Mouse (Mus musculus) heart, embryonic 15.5 days (tissue): ENCODE data around the gene Cabcoco1. TPM values are rescaled to one million over a fixed set of nuclear protein-coding genes. Genes with fewer than 3 reads are reported as not detected.

ENCODE experiments used
- ATAC-seq: fragments of 200-750 bp; cut with Nextera tagmentation; replicated peaks from 2 replicates; pipeline ENCODE4 v1.8.0; 2017; ENCODE audit warnings: low read depth, moderate TSS enrichment; ENCODE audit not compliant: insufficient number of reproducible peaks, insufficient read depth, low FRiP score
- H3K27ac ChIP-seq: fragments of 300-500 bp; sonication (generic); 2 replicates; pipeline ENCODE4 v1.5.1; 2015; ENCODE audit warnings: mild to moderate bottlenecking, inconsistent platforms
- H3K27me3 ChIP-seq: fragments of 300-500 bp; sonication (generic); 2 replicates; pipeline ENCODE4 v1.6.1; 2015; ENCODE audit warnings: inconsistent platforms
- H3K36me3 ChIP-seq: fragments of 300-500 bp; sonication (generic); 2 replicates; pipeline ENCODE4 v1.6.1; 2015; ENCODE audit warnings: mild to moderate bottlenecking, inconsistent platforms
- H3K4me1 ChIP-seq: fragments of 300-500 bp; sonication (generic); replicated peaks from 2 replicates; pipeline ENCODE4 v1.6.1; 2015; ENCODE audit warnings: inconsistent platforms
- H3K4me2 ChIP-seq: fragments of 300-500 bp; sonication (generic); 2 replicates; pipeline ENCODE4 v1.6.1; 2015; ENCODE audit warnings: inconsistent platforms, mild to moderate bottlenecking, moderate library complexity
- H3K4me3 ChIP-seq: fragments of 300-500 bp; sonication (generic); 2 replicates; pipeline ENCODE4 v1.5.1; 2015; ENCODE audit warnings: mild to moderate bottlenecking, inconsistent platforms
- H3K9ac ChIP-seq: fragments of 300-500 bp; sonication (generic); 2 replicates; pipeline ENCODE4 v1.6.1; 2015; ENCODE audit warnings: mild to moderate bottlenecking, inconsistent platforms
- H3K9me3 ChIP-seq: fragments of 300-500 bp; sonication (generic); replicated peaks from 2 replicates; pipeline ENCODE4 v1.6.1; 2016; ENCODE audit warnings: inconsistent platforms
- WGBS: fragments of 180-500 bp; shearing (Covaris S2); methylation state at CpG from one replicate; pipeline ENCODE4 v1.1.7; 2015; ENCODE audit warnings: mixed read lengths; 5-methylcytosine and 5-hydroxymethylcytosine counted together
- polyA plus RNA-seq: library from polyadenylated mRNA; unstranded; fragments of >200 nt; fragmentation: Nextera tagmentation; extraction: Ambion mirVana; gene quantifications from 2 replicates; pipeline ENCODE4 v1.2.1, GENCODE M21; 2015

Gene Cabcoco1
- polyA plus RNA-seq, 1 experiment from 2014 or later, result 40.6 TPM

GRCm38 (mm10) chr10:68504586-68505152 is 37.0 kb downstream of the Cabcoco1 start:
- Histone ChIP-seq H3K27me3 (no peaks in the 10 kb centered on the region), H3K9ac (no peak overlapping the region), H3K36me3 (no peaks in the 10 kb centered on the region), H3K9me3 (no peaks in the 10 kb centered on the region), H3K4me2 (no peak overlapping the region), H3K27ac (no peak overlapping the region), H3K4me1 (no peaks in the 10 kb centered on the region), H3K4me3 (no peak overlapping the region)
- WGBS, result 84% methylated on average over 9 of the region's 9 CpGs
- ATAC-seq, result no peak

- WGBS, result 82% methylated on average over 6 of the region's 6 CpGs
- Histone ChIP-seq H3K36me3 (no peaks in the 10 kb centered on the region), H3K9ac (no peak overlapping the region)
Measured at GRCm38 (mm10) chr10:68501067-68501466, 40.6 kb downstream of the Cabcoco1 start.

DNA sequence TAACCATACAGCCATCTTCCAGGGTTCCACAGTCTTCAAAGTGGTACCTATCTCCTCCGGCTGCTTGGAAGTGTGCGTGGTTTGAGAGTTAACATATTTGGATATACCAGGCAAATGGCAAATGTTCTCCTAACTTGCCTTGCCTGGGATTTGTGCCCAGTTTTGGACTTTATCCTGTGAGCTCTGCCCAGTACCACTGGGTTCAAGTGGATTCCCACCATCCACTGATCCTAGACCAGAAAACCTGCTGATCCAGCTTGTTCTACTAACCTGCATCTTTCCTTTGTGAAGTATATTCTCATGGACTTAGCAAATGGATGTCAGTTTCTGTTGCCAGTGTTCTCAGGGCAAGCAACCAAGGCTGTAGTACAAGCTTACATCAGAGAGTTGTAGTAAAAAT is 46.5 kb downstream of the Cabcoco1 start:
- H3K9ac ChIP-seq, result no peak overlapping the region
- ATAC-seq, result no peak
- no peak overlapping the region for H3K27ac ChIP-seq
- no peak overlapping the region for H3K4me2 ChIP-seq
- H3K4me1 ChIP-seq, result 0 out of 2 replicates have a peak, but pooled peaks cover 6% of the 10 kb centered on the region
- H3K27me3 ChIP-seq, result no peaks in the 10 kb centered on the region
- no peaks in the 10 kb centered on the region for H3K36me3 ChIP-seq
- WGBS, result 87% methylated on average over 2 of the region's 2 CpGs
- no peak overlapping the region for H3K4me3 ChIP-seq
- H3K9me3 ChIP-seq, result no peaks in the 10 kb centered on the region

More at GRCm38 (mm10) chr10:68501067-68501466, 40.6 kb downstream of the Cabcoco1 start:
- no peaks in the 10 kb centered on the region for H3K4me1 ChIP-seq
- no peaks in the 10 kb centered on the region for H3K9me3 ChIP-seq
- H3K27ac ChIP-seq, result no peak overlapping the region
- ATAC-seq, result no peak
- no peak overlapping the region for H3K4me2 ChIP-seq
- no peaks in the 10 kb centered on the region for H3K27me3 ChIP-seq
- no peak overlapping the region for H3K4me3 ChIP-seq

GRCm38 (mm10) chr10:68491557-68491956 is 50.1 kb downstream of the Cabcoco1 start:
- 69% methylated on average over 11 of the region's 11 CpGs for WGBS
- no peaks in the 10 kb centered on the region for H3K36me3 ChIP-seq
- H3K4me3 ChIP-seq, result no peak overlapping the region
- no peak for ATAC-seq
- H3K27me3 ChIP-seq, result no peaks in the 10 kb centered on the region
- no peak overlapping the region for H3K9ac ChIP-seq
- 0 out of 2 replicates have a peak, but pooled peaks cover 6% of the 10 kb centered on the region for H3K4me1 ChIP-seq
- H3K27ac ChIP-seq, result no peak overlapping the region
- no peak overlapping the region for H3K4me2 ChIP-seq
- no peaks in the 10 kb centered on the region for H3K9me3 ChIP-seq

DNA sequence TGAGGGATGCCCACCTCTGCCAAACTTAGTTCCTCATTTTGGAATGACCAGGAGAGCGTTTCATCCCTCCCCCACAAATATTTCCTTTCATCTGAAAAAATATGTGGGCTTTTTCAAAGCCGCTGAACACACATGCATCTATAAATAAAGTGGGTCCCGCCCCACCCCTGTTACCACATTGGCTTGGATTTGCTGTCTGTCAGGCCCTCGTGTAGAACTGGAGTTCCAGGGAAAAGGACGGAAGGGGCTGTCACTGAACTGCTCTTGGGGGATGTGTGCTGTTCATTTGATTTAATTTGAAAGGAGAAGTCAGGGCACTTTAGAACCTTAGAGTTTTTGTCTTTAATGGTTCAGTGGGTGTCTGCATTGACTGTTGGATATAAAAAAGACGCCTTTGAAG is 50.9 kb downstream of the Cabcoco1 start:
- Histone ChIP-seq H3K4me2 (no peak overlapping the region), H3K27me3 (no peaks in the 10 kb centered on the region), H3K4me1 (0 out of 2 replicates have a peak, but pooled peaks cover 6% of the 10 kb centered on the region), H3K36me3 (no peaks in the 10 kb centered on the region), H3K27ac (no peak overlapping the region), H3K9me3 (no peaks in the 10 kb centered on the region), H3K9ac (no peak overlapping the region), H3K4me3 (no peak overlapping the region)
- 40% methylated on average over 6 of the region's 6 CpGs for WGBS
- no peak for ATAC-seq

DNA sequence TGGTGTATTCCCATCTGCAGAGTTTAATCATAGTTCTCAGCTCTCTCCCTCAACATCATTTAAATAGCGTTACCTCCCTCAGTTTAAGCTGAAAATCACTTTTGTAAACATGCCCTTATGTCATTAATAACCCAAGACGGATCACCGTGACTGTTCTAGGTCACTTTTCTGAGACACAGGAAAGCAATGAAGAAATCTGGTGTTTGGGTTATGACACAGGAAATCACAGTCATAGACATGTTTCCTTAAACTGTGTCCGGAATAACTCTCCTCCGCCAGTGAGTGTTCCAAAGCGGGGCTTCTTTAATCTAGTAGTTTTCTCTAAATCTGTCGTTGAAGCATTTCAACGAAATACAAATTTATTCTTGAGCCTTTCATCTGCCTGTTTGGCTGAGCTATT is 68.9 kb downstream of the Cabcoco1 start:
- no peak overlapping the region for H3K4me2 ChIP-seq
- H3K27me3 ChIP-seq, result no peaks in the 10 kb centered on the region
- no peak overlapping the region for H3K27ac ChIP-seq
- no peaks in the 10 kb centered on the region for H3K9me3 ChIP-seq
- no peak overlapping the region for H3K4me3 ChIP-seq
- no peaks in the 10 kb centered on the region for H3K36me3 ChIP-seq
- ATAC-seq, result no peak
- H3K4me1 ChIP-seq, result no peaks in the 10 kb centered on the region
- no peak overlapping the region for H3K9ac ChIP-seq
- WGBS, result 67% methylated on average over 8 of the region's 8 CpGs

- ATAC-seq, result no peak
- no peaks in the 10 kb centered on the region for H3K9me3 ChIP-seq
- no peak overlapping the region for H3K4me3 ChIP-seq
- H3K36me3 ChIP-seq, result no peaks in the 10 kb centered on the region
- H3K9ac ChIP-seq, result no peak overlapping the region
- WGBS, result 74% methylated on average over 4 of the region's 4 CpGs
- no peaks in the 10 kb centered on the region for H3K4me1 ChIP-seq
- H3K4me2 ChIP-seq, result no peak overlapping the region
- H3K27ac ChIP-seq, result no peak overlapping the region
- no peaks in the 10 kb centered on the region for H3K27me3 ChIP-seq
Measured at GRCm38 (mm10) chr10:68465737-68466327, 75.9 kb downstream of the Cabcoco1 start.

GRCm38 (mm10) chr10:68464943-68465342 is 76.8 kb downstream of the Cabcoco1 start:
- Histone ChIP-seq H3K27ac (no peak overlapping the region), H3K36me3 (no peaks in the 10 kb centered on the region), H3K9me3 (no peaks in the 10 kb centered on the region), H3K4me1 (no peaks in the 10 kb centered on the region), H3K9ac (no peak overlapping the region), H3K4me2 (no peak overlapping the region), H3K4me3 (no peak overlapping the region), H3K27me3 (no peaks in the 10 kb centered on the region)
- no peak for ATAC-seq
- 21% methylated on average over 7 of the region's 7 CpGs for WGBS

GRCm38 (mm10) chr10:68459784-68460183 is 81.9 kb downstream of the Cabcoco1 start:
- ATAC-seq, result no peak
- H3K27me3 ChIP-seq, result no peaks in the 10 kb centered on the region
- H3K4me2 ChIP-seq, result no peak overlapping the region
- H3K4me1 ChIP-seq, result no peaks in the 10 kb centered on the region
- no peaks in the 10 kb centered on the region for H3K9me3 ChIP-seq
- H3K9ac ChIP-seq, result no peak overlapping the region
- no peak overlapping the region for H3K4me3 ChIP-seq
- H3K36me3 ChIP-seq, result no peaks in the 10 kb centered on the region
- 68% methylated on average over 11 of the region's 11 CpGs for WGBS
- no peak overlapping the region for H3K27ac ChIP-seq

DNA sequence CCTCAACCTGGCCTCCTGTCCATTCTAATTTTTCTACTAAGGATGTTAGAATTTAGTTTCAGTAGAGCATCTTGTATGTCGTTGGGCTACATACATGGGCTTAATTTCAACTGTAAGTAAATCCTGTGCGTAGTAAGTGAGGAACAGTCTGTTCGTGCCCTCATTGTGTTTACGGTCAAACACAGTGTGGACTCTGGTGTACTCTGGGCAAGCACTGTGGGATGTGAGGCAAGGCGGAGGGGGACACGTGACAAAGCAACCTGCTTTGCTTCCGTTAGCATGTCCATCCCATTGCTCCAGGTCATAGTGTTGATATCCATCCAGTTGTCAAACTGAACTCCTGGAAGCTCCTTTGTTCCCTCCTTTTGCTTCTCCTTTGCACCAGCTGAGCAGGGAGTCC is 84.7 kb downstream of the Cabcoco1 start:
- 88% methylated on average over 7 of the region's 7 CpGs for WGBS
- no peaks in the 10 kb centered on the region for H3K36me3 ChIP-seq
- no peak overlapping the region for H3K4me2 ChIP-seq
- no peaks in the 10 kb centered on the region for H3K4me1 ChIP-seq
- H3K27ac ChIP-seq, result no peak overlapping the region
- no peak overlapping the region for H3K4me3 ChIP-seq
- no peak for ATAC-seq
- no peak overlapping the region for H3K9ac ChIP-seq
- no peaks in the 10 kb centered on the region for H3K9me3 ChIP-seq
- no peaks in the 10 kb centered on the region for H3K27me3 ChIP-seq

- ATAC-seq, result no peak
- Histone ChIP-seq H3K4me1 (no peaks in the 10 kb centered on the region), H3K36me3 (no peaks in the 10 kb centered on the region), H3K9ac (no peak overlapping the region), H3K9me3 (no peaks in the 10 kb centered on the region), H3K27ac (no peak overlapping the region), H3K27me3 (no peaks in the 10 kb centered on the region), H3K4me3 (no peak overlapping the region), H3K4me2 (no peak overlapping the region)
Measured at GRCm38 (mm10) chr10:68454541-68454940, 87.2 kb downstream of the Cabcoco1 start.

- H3K9ac ChIP-seq, result no peak overlapping the region; the same call in 1 of the 2 replicates
- H3K4me2 ChIP-seq, result no peak overlapping the region
- no peaks in the 10 kb centered on the region for H3K27me3 ChIP-seq
- peaks cover 22% of the 10 kb centered on the region for H3K4me1 ChIP-seq
- no peaks in the 10 kb centered on the region for H3K36me3 ChIP-seq
- H3K4me3 ChIP-seq, result no peak overlapping the region
- 28% methylated on average over 5 of the region's 5 CpGs for WGBS
- no peaks in the 10 kb centered on the region for H3K9me3 ChIP-seq
- peak overlapping the region; percentile 71 for H3K27ac ChIP-seq
- peak; percentile 81 for ATAC-seq
Measured at GRCm38 (mm10) chr10:68446797-68447125, 94.9 kb downstream of the Cabcoco1 start.
